Mouse (Mus musculus) hindlimb bud, embryonic 11.5 days (tissue): ENCODE measurements around the gene Urah.

Source experiments
- DNase-seq: peaks from one replicate; pipeline ENCODE4 v3.0.0-alpha.2; 2012; ENCODE audit warnings: low read depth, low spot score; ENCODE audit errors: extremely low spot score

Gene Urah

DNA sequence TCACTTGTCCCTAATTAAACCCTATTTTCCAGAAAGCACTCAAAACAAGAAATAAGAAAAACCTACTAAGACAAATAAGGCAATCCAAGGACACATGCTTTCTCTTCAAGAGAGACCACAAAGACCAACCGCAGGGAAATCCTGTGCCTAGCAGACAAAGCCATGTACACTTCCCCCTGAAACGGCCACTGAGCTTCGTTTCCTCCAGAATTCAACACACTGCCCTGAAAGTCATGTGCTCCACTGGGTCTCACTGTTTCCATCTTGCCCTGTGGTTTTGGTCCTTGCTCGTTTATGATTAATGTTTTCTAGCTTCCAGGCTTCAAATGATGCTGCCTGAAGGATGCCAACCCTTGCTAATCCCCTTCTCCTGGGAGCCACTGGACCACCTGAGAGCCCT lies 39.4 kb downstream of the Urah start:
- no peak for DNase-seq

GRCm38 (mm10) chr7:140877364-140877763 lies 42.5 kb downstream of the Urah start:
- no peak for DNase-seq

- DNase-seq, result no peak
Measured at GRCm38 (mm10) chr7:140879355-140879754, 44.5 kb downstream of the Urah start.

GRCm38 (mm10) chr7:140880419-140880818 lies 45.6 kb downstream of the Urah start:
- DNase-seq, result no peak

DNA sequence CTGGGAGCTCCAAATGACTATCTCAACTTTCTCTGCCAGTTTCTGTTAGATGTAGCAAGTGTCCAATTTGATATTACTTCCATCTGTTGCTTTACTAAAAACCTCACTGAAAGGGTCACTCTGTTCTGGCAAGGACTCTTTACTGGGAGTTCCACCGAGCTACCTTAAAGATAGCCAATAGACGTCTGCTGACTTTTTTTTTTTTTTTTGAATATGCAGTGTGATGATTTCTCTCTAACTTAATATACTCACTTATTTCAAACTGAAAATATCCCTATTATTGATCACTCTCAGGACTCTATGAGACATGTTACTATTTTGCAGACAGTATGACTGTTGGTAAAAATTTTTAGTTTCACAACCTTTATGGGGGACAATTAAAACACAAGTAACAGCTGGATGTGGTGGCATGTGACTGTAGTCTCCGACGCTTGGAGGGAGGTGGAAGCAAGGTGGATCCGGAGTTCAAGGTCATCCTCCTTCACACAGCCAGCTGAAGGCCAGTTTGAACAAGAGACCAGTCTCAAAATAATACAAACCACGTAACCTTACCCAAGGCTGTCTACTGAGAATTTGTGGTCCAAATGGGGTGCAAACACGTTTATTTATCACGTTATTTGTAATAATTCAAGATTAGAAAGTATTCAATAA lies 46.2 kb downstream of the Urah start:
- DNase-seq, result no peak

DNA sequence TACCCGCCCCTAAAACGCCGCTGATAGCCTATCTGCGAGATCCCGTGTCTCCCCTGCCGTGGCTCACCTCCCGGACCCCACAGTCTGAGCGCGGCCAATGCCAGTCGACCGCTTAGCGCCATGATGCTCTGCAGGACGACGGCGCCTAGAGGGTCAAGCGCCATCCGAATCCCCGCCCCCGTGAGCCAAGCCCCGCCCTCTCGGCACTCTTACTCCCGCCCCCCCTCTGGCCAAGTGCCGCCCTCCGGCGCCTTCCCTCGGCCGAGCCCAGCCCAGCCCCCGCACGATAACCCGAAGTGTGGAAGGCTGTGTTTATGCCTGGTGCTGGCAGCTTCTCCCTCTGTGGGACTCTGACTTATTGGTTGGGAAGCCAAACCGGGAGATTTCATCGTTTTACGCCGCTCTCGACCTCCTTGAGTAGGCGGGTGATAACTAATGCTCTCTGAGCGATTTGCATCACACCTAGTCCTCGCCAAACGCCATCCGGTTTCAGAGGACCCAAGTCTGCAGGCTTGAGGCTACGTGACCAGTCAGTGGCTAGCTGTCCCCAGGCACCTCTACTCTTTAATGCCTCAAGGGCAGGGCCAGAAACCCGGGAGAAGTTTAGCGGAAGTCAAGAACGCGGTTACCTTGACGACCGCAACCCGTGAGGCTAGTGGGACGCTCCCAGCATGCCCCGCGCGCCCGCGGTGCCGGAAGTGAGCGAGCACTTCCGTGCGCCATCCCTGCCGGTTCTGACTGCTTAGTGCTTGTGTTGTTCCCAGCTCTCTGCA lies 47.1 kb downstream of the Urah start, which contains the start of the genes Psmd13 and Sirt3:
Gene Psmd13, plus strand, starts transcription at position 273 of the 773 bp plus-strand sequence.
Gene Sirt3, minus strand, starts transcription at position 614 of the 773 bp plus-strand sequence.
- peak; percentile 86 for DNase-seq

DNA sequence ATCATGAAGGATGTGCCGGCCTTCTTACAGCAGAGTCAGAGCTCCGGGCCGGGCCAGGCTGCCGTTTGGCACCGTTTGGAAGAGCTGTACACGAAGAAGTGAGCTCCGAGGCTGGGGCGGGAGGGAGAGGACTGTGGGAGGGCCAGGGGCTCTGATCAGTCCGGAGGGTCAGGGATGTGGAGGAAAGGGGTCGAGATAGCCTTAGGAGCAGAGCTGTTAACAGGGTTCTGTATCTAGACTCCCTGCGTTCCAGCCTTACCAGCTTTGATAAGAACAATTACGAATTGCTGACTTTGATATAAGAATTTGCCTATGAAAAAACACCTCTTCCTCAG lies 47.6 kb downstream of the Urah start:
- no peak for DNase-seq
